Mouse (Mus musculus) neural tube, embryonic 12.5 days (tissue): ENCODE measurements around the gene Sptlc2. TPM values are rescaled to one million over a fixed set of nuclear protein-coding genes. Genes with fewer than 3 reads are reported as not detected.

Experiments
- ATAC-seq: fragments of 200-750 bp; cut with Nextera tagmentation; 2 replicates; pipeline ENCODE4 v1.8.0; 2017; ENCODE audit warnings: low read depth, mild to moderate bottlenecking, moderate TSS enrichment, moderate library complexity; ENCODE audit not compliant: low FRiP score
- H3K27ac ChIP-seq: fragments of 300-500 bp; sonication (generic); 2 replicates; pipeline ENCODE4 v1.5.1; 2016
- H3K27me3 ChIP-seq: fragments of 300-500 bp; sonication (generic); replicated peaks from 2 replicates; pipeline ENCODE4 v1.6.1; 2016; ENCODE audit warnings: mild to moderate bottlenecking
- H3K36me3 ChIP-seq: fragments of 300-500 bp; sonication (generic); 2 replicates; pipeline ENCODE4 v1.6.1; 2016; ENCODE audit warnings: mild to moderate bottlenecking
- H3K4me1 ChIP-seq: fragments of 300-500 bp; sonication (generic); 2 replicates; pipeline ENCODE4 v1.6.1; 2016
- H3K4me2 ChIP-seq: fragments of 300-500 bp; sonication (generic); replicated peaks from 2 replicates; pipeline ENCODE4 v1.6.1; 2016; ENCODE audit warnings: mild to moderate bottlenecking
- H3K4me3 ChIP-seq: fragments of 300-500 bp; sonication (generic); 2 replicates; pipeline ENCODE4 v1.5.1; 2016
- H3K9ac ChIP-seq: fragments of 300-500 bp; sonication (generic); 2 replicates; pipeline ENCODE4 v1.6.1; 2016; ENCODE audit warnings: mild to moderate bottlenecking
- H3K9me3 ChIP-seq: fragments of 300-500 bp; sonication (generic); 2 replicates; pipeline ENCODE4 v1.6.1; 2016; ENCODE audit warnings: mild to moderate bottlenecking
- WGBS: fragments of 180-500 bp; shearing (Covaris S2); methylation state at CpG from one replicate; pipeline ENCODE4 v1.1.7; 2016; 5-methylcytosine and 5-hydroxymethylcytosine counted together
- polyA plus RNA-seq: library from polyadenylated mRNA; unstranded; fragments of >200 nt; fragmentation: Nextera tagmentation; extraction: Ambion mirVana; gene quantifications from 2 replicates; pipeline ENCODE4 v1.2.1, GENCODE M21; 2016

Gene Sptlc2
- polyA plus RNA-seq, 1 experiment from 2014 or later, result 65.0 TPM

- H3K27ac ChIP-seq, result no peak overlapping the region
- H3K4me1 ChIP-seq, result peaks cover 9% of the 10 kb centered on the region; the same call in 1 of the 2 replicates
- H3K4me3 ChIP-seq, result no peak overlapping the region
- H3K4me2 ChIP-seq, result no peak overlapping the region
- no peak for ATAC-seq
- no peak overlapping the region for H3K9ac ChIP-seq
- no peaks in the 10 kb centered on the region for H3K27me3 ChIP-seq
- no peaks in the 10 kb centered on the region for H3K9me3 ChIP-seq
- no peaks in the 10 kb centered on the region for H3K36me3 ChIP-seq
Observed at GRCm38 (mm10) chr12:87391355-87391754, 3.2 kb upstream of the Sptlc2 start.

- peak overlapping the region; percentile 60 for H3K4me2 ChIP-seq
Observed at GRCm38 (mm10) chr12:87389231-87389630, 1.1 kb upstream of the Sptlc2 start.

GRCm38 (mm10) chr12:87387171-87388121 is 709 bp downstream of the Sptlc2 start:
- Histone ChIP-seq H3K9ac (peak overlapping the region; percentile 90), H3K9me3 (no peaks in the 10 kb centered on the region), H3K4me2 (peak overlapping the region; percentile 97), H3K4me3 (peak overlapping the region; percentile 89), H3K27me3 (no peaks in the 10 kb centered on the region), H3K4me1 (peaks cover 10% of the 10 kb centered on the region; the same call in 1 of the 2 replicates), H3K27ac (peak overlapping the region; percentile 42; the same call in 1 of the 2 replicates), H3K36me3 (no peaks in the 10 kb centered on the region)
- WGBS, result 2% methylated on average over 58 of the region's 65 CpGs
- peak; percentile 64 for ATAC-seq

More at GRCm38 (mm10) chr12:87389231-87389630, 1.1 kb upstream of the Sptlc2 start:
- Histone ChIP-seq H3K9ac (no peak overlapping the region), H3K4me1 (peaks cover 10% of the 10 kb centered on the region; the same call in 1 of the 2 replicates), H3K27me3 (no peaks in the 10 kb centered on the region), H3K9me3 (no peaks in the 10 kb centered on the region), H3K27ac (no peak overlapping the region), H3K36me3 (no peaks in the 10 kb centered on the region), H3K4me3 (no peak overlapping the region)
- no peak for ATAC-seq
- 71% methylated on average over 3 of the region's 3 CpGs for WGBS

GRCm38 (mm10) chr12:87385051-87385450 is 3.1 kb downstream of the Sptlc2 start:
- ATAC-seq, result no peak
- no peak overlapping the region for H3K9ac ChIP-seq
- peaks cover 10% of the 10 kb centered on the region; the same call in 1 of the 2 replicates for H3K4me1 ChIP-seq
- H3K36me3 ChIP-seq, result no peaks in the 10 kb centered on the region
- WGBS, result 91% methylated on average over 3 of the region's 3 CpGs
- no peak overlapping the region for H3K27ac ChIP-seq
- H3K4me3 ChIP-seq, result no peak overlapping the region
- H3K27me3 ChIP-seq, result no peaks in the 10 kb centered on the region
- no peak overlapping the region for H3K4me2 ChIP-seq
- no peaks in the 10 kb centered on the region for H3K9me3 ChIP-seq

- Histone ChIP-seq H3K9me3 (no peaks in the 10 kb centered on the region), H3K9ac (no peak overlapping the region), H3K27me3 (no peaks in the 10 kb centered on the region), H3K27ac (no peak overlapping the region), H3K36me3 (no peaks in the 10 kb centered on the region), H3K4me2 (no peak overlapping the region), H3K4me3 (no peak overlapping the region), H3K4me1 (peaks cover 3% of the 10 kb centered on the region; the same call in 1 of the 2 replicates)
- ATAC-seq, result no peak
- 74% methylated on average over 2 of the region's 2 CpGs for WGBS
Observed at GRCm38 (mm10) chr12:87381380-87381682, 6.8 kb downstream of the Sptlc2 start.

- 87% methylated on average over 10 of the region's 10 CpGs for WGBS
- H3K27ac ChIP-seq, result no peak overlapping the region
- H3K4me1 ChIP-seq, result peaks cover 2% of the 10 kb centered on the region; the same call in 1 of the 2 replicates
- no peaks in the 10 kb centered on the region for H3K36me3 ChIP-seq
- no peaks in the 10 kb centered on the region for H3K27me3 ChIP-seq
- H3K9ac ChIP-seq, result no peak overlapping the region
- no peak overlapping the region for H3K4me2 ChIP-seq
- no peaks in the 10 kb centered on the region for H3K9me3 ChIP-seq
- no peak overlapping the region for H3K4me3 ChIP-seq
- no peak for ATAC-seq
Observed at GRCm38 (mm10) chr12:87380586-87381379, 7.4 kb downstream of the Sptlc2 start.

- 82% methylated on average over 2 of the region's 2 CpGs for WGBS
Observed at GRCm38 (mm10) chr12:87379496-87379895, 8.7 kb downstream of the Sptlc2 start.

GRCm38 (mm10) chr12:87374159-87374558 is 14.0 kb downstream of the Sptlc2 start:
- Histone ChIP-seq H3K4me1 (peaks cover 2% of the 10 kb centered on the region; the same call in 1 of the 2 replicates), H3K9ac (no peak overlapping the region), H3K36me3 (no peaks in the 10 kb centered on the region), H3K27ac (no peak overlapping the region), H3K4me3 (no peak overlapping the region), H3K9me3 (no peaks in the 10 kb centered on the region), H3K4me2 (no peak overlapping the region), H3K27me3 (no peaks in the 10 kb centered on the region)
- no peak for ATAC-seq
- 83% methylated on average over 6 of the region's 6 CpGs for WGBS

More at GRCm38 (mm10) chr12:87379496-87379895, 8.7 kb downstream of the Sptlc2 start:
- no peak for ATAC-seq
- H3K9ac ChIP-seq, result no peak overlapping the region
- no peak overlapping the region for H3K27ac ChIP-seq
- no peaks in the 10 kb centered on the region for H3K27me3 ChIP-seq
- peaks cover 2% of the 10 kb centered on the region; the same call in 1 of the 2 replicates for H3K4me1 ChIP-seq
- H3K36me3 ChIP-seq, result no peaks in the 10 kb centered on the region
- no peak overlapping the region for H3K4me2 ChIP-seq
- H3K4me3 ChIP-seq, result no peak overlapping the region
- no peaks in the 10 kb centered on the region for H3K9me3 ChIP-seq

- no peak overlapping the region for H3K4me2 ChIP-seq
- H3K27ac ChIP-seq, result no peak overlapping the region
- 49% methylated on average over 2 of the region's 2 CpGs for WGBS
- H3K36me3 ChIP-seq, result peaks cover 11% of the 10 kb centered on the region; the same call in 1 of the 2 replicates
- no peaks in the 10 kb centered on the region for H3K27me3 ChIP-seq
- no peaks in the 10 kb centered on the region for H3K9me3 ChIP-seq
- no peak overlapping the region for H3K9ac ChIP-seq
- no peaks in the 10 kb centered on the region for H3K4me1 ChIP-seq
- H3K4me3 ChIP-seq, result no peak overlapping the region
- ATAC-seq, result no peak
Observed at GRCm38 (mm10) chr12:87369319-87369718, 18.8 kb downstream of the Sptlc2 start.

- Histone ChIP-seq H3K36me3 (peaks cover 11% of the 10 kb centered on the region; the same call in 1 of the 2 replicates), H3K4me3 (no peak overlapping the region), H3K27ac (no peak overlapping the region), H3K9ac (no peak overlapping the region), H3K4me2 (no peak overlapping the region), H3K27me3 (no peaks in the 10 kb centered on the region), H3K9me3 (no peaks in the 10 kb centered on the region), H3K4me1 (no peaks in the 10 kb centered on the region)
- no peak for ATAC-seq
Observed at GRCm38 (mm10) chr12:87368092-87368491, 20.1 kb downstream of the Sptlc2 start.

GRCm38 (mm10) chr12:87365676-87366075 is 22.5 kb downstream of the Sptlc2 start:
- no peaks in the 10 kb centered on the region for H3K4me1 ChIP-seq
- H3K4me3 ChIP-seq, result no peak overlapping the region
- 83% methylated on average over 9 of the region's 9 CpGs for WGBS
- no peaks in the 10 kb centered on the region for H3K27me3 ChIP-seq
- ATAC-seq, result no peak
- no peak overlapping the region for H3K4me2 ChIP-seq
- no peak overlapping the region for H3K27ac ChIP-seq
- H3K36me3 ChIP-seq, result peaks cover 11% of the 10 kb centered on the region; the same call in 1 of the 2 replicates
- no peak overlapping the region for H3K9ac ChIP-seq
- H3K9me3 ChIP-seq, result no peaks in the 10 kb centered on the region

- Histone ChIP-seq H3K9me3 (no peaks in the 10 kb centered on the region), H3K4me3 (no peak overlapping the region), H3K27me3 (no peaks in the 10 kb centered on the region), H3K4me1 (no peaks in the 10 kb centered on the region), H3K27ac (no peak overlapping the region), H3K36me3 (0 out of 2 replicates have a peak, but pooled peaks cover under 1% of the 10 kb centered on the region), H3K9ac (no peak overlapping the region), H3K4me2 (no peak overlapping the region)
- no peak for ATAC-seq
- 91% methylated on average over 3 of the region's 3 CpGs for WGBS
Observed at GRCm38 (mm10) chr12:87362111-87362510, 26.0 kb downstream of the Sptlc2 start.
